Mouse (Mus musculus) layer of hippocampus, postnatal 25 days (tissue): Measurements from ENCODE around the gene Gm49711. TPM values are rescaled to one million over a fixed set of nuclear protein-coding genes. Genes with fewer than 3 reads are reported as not detected.
"Not testable (repeated sequence)": the region's sequence is repeated elsewhere in the genome, so short reads cannot be mapped to it uniquely, and the experiment has no call there.

Source experiments
- DNase-seq, 2 experiments: peaks; one replicate each; pipeline ENCODE4 v3.0.0; 2022; ENCODE audit warnings: mixed read lengths in 2 of 2, low spot score in 1 of 2; ENCODE audit errors: extremely low spot score in 1 of 2
- total RNA-seq, 2 experiments: library from RNA; stranded (reverse); gene quantifications; 2 replicates each; pipeline ENCODE4 v1.2.3; 2021

The Gm49711 gene
- total RNA-seq, 2 experiments from 2014 or later = 0.25 to 0.33 TPM

DNA sequence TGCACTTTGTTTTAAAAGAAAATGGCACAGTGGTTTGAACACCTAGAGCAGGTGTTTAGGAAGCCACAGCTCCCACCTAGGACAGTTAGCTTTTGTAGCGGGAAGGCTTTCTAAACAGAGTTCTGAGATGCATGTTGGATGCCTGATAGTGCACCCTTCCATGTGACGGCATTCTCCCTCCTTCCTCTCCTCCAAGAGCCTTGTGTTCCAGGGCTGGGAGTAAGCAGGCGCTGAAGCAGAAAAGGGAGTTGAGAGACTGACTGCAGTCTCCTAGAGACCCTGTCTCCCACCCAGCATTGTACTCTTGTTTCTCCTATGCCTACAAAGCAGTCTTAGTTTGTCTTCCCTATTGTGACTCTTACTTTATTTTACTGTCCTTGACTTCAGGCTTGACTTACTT is 2.1 kb downstream of the Gm49711 start:
- DNase-seq = no peak

DNA sequence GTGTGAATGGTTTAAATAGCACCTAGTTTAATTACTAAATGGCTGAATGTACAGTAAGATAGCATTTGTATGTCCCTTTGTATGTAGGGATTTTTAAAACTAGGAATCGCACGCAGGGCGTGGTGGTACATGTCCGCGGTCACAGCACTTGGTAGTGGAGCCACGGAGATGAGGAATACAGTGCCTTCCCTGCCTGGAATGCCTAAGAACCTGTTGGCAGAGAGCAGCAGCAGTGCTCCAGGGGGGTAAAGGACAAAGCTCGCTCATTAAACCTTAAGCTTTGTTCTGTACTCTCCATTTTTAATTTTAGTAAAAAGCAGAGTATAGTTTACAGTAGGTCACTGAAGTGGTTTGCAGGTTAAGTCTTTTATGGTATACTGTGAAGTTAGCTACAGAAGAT is 3.5 kb downstream of the Gm49711 start:
- DNase-seq = no peak

- DNase-seq = no peak
Measured at GRCm38 (mm10) chr16:92062832-92063231, 4.7 kb downstream of the Gm49711 start.

DNA sequence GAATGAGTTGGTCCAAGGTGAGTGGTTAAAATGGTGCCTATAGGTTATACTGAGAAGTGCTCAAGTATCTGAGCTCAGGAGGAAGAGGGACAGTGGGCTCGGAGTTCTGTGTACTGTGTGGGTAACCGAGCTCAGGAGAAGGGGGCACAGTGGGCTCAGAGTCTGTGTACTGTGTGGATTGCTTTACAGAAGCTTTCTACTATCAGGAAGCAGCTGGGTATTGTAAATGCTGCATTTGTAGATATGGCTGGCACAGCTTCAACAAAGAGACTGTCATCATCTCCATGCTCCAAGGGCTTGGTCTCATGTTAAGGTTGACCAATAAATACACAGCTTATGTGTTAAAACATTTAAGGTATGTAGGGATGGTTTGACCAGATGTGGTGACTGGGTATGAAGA is 6.7 kb downstream of the Gm49711 start:
- no peak for DNase-seq

DNA sequence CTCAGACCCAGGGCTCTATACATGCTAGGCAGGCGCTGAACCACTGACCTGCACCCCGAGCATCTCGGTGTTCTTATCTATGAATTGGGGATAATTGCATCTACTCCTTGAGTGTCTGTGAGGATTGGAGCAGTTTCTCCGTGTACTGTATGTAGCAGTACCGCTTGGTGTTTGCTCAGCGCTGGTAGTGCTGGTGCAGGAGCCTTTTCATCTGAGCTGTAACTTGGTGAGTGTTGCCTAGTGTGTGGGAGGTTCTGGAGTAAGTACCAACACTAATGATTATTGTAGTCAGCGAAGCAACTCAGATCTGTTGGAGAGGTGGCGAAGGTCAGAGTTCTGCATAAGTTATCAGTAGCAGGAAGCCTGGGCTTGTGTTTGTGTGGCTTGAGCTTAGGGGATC is 12.2 kb downstream of the Gm49711 start:
- no peak for DNase-seq

- no peak for DNase-seq
Measured at GRCm38 (mm10) chr16:92076797-92077196, 18.7 kb downstream of the Gm49711 start.

DNA sequence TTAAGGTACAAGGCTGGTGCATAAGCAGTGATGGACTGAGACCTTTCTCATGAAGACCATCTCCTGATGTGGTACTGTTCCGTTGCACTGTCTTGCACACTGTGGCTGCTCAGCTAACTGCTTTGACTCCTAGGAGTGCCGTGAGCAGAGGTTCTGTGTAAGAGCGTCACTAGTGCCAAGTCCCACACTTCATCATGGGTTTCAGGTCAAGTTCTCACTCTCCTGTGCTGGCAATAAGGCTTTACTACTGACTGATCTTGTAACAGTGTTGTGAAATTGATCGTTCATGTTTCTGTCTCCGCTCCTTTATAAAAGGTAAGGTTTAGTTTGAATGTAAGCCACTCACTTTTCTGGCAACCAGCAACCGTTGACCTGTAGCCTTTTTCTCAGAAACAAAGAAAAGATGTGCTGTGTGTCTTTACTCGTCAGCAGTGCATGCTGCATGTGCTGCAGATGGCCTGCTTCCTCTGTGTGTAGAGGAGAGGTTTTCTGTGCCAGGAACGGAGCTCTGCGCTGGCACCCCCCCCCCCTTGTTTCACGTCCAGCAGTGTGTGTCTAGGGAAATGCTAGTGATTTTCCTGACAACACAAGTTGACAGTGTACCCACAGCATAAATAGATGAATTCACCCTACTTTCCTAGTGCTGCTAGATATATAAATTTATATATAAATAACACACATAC is 25.8 kb downstream of the Gm49711 start:
- DNase-seq = no peak

- no peak for DNase-seq
Measured at GRCm38 (mm10) chr16:92089225-92089624, 31.1 kb downstream of the Gm49711 start.

GRCm38 (mm10) chr16:92091876-92092275 is 33.8 kb downstream of the Gm49711 start:
- DNase-seq = no peak

DNA sequence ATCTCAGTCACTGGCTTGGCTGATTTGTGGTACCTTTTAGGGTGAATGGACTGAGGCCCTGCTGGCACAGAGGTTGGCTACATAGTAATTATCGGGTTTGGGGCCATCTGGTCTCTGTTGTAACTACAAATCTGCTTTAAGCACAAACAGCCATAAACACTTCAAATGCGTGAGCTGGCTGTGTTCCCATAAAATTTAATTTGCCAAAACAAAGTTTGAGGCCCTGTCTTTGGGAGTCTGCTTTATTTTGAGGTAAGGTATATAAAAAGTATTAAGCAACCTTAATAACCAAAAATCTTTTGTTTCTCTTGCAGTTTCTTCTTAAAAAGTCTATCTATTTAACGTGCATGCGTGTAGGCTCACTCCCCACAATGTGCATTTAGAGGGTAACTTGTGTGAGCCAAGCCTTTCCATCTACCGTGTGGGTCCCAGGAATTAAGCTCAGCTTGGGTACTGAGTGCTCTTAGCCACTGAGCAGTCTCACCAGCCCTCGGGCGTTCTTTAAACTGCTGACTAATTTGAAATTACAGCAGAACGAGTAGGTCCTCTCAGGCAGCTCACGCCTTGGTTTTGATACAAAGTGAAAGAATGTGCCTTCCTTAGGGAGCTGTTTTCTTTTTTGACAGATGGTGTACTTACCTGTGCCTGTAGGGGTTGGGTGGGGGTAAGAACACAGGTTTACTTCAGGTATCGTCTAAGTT is 40.4 kb downstream of the Gm49711 start:
- no peak for DNase-seq

- no peak for DNase-seq
Measured at GRCm38 (mm10) chr16:92099598-92099997, 41.5 kb downstream of the Gm49711 start.

DNA sequence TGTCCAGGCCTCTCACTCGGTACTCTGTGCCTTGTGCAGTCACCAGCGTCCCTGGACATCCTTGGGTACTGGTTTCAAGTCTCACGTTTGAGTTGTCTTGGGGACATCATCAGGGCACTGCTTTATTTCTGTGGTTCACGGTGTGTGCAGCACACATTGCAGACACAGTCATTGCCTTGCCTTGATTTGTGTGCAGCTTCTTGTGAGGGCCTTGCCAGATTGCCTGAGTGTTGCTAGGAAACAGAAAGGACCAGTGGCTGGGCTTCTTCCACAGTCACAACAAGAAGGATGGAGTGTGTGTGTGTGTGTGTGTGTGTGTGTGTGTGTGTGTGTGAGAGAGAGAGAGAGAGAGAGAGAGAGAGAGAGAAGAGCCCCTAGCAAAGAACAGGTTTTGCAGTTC is 42.0 kb downstream of the Gm49711 start:
- no peak for DNase-seq

- DNase-seq = no peak
Measured at GRCm38 (mm10) chr16:92102115-92102514, 44.0 kb downstream of the Gm49711 start.

DNA sequence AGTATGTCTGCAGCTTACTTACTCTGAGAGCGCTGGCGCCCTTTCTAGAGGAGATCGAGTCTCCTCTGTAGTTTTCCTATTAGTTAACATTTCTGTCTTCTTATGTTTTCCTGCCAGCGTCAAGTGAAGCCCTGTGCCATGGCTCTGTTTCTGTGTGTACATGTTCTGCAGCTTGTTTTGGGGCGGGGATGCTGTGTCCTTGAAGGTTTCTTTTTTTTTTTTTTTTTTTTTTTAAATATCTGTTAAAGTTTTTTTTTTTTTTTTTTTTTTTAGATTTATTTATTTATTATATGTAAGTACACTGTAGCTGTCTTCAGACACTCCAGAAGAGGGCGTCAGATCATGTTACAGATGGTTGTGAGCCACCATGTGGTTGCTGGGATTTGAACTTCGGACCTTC is 44.8 kb downstream of the Gm49711 start:
- not testable (repeated sequence) for DNase-seq

GRCm38 (mm10) chr16:92103572-92104331 is 45.6 kb downstream of the Gm49711 start:
- no peak for DNase-seq

GRCm38 (mm10) chr16:92104332-92104590 is 46.1 kb downstream of the Gm49711 start:
- DNase-seq = no peak

DNA sequence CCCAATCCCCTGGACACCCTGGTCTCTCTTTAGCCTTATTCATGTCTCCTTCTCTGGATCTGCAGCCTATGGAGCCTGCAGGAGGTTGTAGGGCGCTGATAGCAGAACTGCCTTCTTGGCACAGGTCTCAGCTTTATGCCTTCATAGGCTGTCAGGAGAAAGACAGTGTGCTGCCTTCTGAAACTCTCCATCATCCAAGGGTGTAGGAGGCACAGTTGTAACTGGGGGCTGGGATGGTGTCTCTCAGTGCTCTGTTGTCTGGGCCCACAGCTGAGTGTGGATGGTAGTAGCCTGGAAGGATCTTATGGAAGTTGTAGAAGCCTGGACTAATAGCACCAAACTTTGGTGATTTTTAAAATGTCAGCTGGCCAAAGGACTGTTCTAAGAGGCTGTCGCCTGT is 46.8 kb downstream of the Gm49711 start:
- no peak for DNase-seq

DNA sequence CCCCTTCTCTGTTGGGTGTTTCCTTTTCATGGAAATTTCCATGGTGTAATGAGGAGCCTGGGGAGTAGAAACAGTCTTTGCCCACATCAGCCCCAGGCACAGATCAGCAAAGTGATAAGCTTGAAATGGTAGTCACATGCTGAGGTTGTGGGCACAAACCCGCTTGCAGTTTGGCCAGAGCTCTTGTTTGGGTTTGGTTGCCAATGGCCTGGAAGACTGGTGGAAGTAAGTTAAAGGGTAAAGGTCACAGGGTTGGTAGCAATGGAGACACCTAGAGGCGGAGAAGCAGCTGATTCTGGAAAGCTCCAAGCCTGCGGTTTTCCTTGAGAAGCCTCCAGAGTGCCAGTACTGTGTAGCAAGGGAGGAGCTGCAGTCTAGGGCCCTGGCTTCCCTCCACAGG is 47.5 kb downstream of the Gm49711 start:
- no peak for DNase-seq

- DNase-seq = no peak
Measured at GRCm38 (mm10) chr16:92107346-92107745, 49.2 kb downstream of the Gm49711 start.

DNA sequence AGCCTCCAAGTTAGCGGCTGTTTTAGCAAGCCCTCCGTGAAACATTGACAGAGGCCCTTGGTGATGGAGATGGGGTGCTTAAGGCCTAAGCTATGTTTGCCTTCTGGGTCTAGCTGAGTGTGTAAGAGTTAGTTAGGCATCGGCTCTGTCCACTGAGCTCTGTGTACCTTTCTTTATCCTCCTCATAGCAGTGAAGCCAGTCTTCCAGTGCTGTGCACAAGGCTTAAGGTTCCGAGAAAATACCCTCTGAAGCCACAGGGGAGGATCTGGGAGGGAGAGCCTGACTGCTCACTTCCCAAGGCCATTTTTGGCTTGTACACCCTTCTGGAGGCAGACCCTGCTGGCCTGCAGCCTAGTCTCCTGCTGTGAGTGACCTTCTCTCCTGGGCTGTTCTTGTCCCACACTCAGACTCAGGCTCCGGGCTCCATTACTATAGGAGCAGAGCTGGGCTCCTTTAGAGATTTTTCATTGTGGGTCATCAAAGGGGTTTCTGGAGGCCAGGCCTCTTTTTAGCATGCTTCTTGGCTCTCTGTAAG is 56.7 kb downstream of the Gm49711 start:
- DNase-seq = no peak

DNA sequence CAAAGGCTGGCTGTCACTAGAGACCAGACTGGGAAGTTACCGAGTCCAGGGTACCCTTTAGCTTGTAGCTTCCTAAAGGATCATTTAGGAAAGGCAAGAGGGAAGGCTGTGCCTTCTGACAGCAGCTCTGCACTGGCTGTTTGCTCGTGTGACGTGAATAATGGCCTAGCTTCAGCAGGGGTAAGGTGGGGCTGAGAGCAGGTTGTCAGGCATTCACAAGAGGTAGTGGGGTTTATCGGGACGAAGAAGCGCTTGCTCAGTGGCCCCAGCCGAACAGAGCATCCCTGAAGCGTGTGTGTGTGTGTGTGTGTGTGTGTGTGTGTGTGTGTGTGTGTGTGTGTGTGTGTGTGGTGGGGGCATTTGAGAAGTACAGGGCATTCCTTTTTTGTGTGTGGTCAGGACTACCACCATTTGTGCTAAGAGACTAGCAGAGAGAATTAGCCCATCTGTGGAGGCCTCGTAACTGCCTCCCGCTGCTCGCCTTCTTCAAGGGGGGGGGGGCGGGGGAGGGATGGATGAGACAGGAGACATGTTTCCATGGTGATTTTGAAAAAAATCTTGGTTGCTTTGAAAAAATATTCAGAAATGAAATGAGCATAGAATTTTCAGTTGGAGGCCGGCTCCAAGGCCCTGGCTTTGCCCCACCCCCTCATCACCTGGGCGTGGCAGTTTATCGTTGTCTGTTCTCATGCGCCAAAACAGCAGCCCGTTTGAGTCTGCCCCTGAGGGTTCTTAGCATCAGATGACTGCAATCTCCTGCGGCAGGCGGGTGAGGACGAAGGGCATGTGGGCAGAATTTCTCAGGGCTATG is 57.7 kb downstream of the Gm49711 start:
- DNase-seq = peak; percentile 33 to 38
